Mouse (Mus musculus): Measurements from ENCODE around the gene Pced1a. TPM values are rescaled to one million over a fixed set of nuclear protein-coding genes. Genes with fewer than 3 reads are reported as not detected.

The Pced1a gene
- polyA plus RNA-seq, 1 experiment from 2014 or later, result 6.8 TPM

- H3K4me2 ChIP-seq (replicated peaks; ENCODE audit: low read depth, low read length), result no peak overlapping the region
- no peaks in the 10 kb centered on the region for H3K27me3 ChIP-seq (replicated peaks; ENCODE audit: insufficient read depth, low read length)
- no peak overlapping the region for H3K4me3 ChIP-seq (ENCODE audit: low read depth, low read length)
- no peaks in the 10 kb centered on the region for H3K4me1 ChIP-seq (ENCODE audit: insufficient read depth, low read depth, low read length)
- H3K36me3 ChIP-seq (ENCODE audit: insufficient read depth, low read length), result peaks cover 25% of the 10 kb centered on the region; the same call in 1 of the 2 replicates
- no peak overlapping the region for H3K27ac ChIP-seq (ENCODE audit: low read length)
- H3K9me3 ChIP-seq (ENCODE audit: low read length), result no peaks in the 10 kb centered on the region
- no peak for TF ChIP-seq CTCF (IDR thresholded peaks at IDR 0.05)
- TF ChIP-seq EP300 (IDR thresholded peaks at IDR 0.05), result no peak
- ATAC-seq (no peak), DNase-seq (ENCODE audit: low spot score) (no peak)
- 93% methylated on average over 4 of the region's 4 CpGs for WGBS
- no peak overlapping the region for H3K9ac ChIP-seq (replicated peaks; ENCODE audit: low read depth)
Observed at GRCm38 (mm10) chr2:130439840-130440480, 15.5 kb upstream of the Pced1a start.

- 87% methylated on average over 3 of the region's 3 CpGs for WGBS
- Histone ChIP-seq H3K27me3 (replicated peaks; ENCODE audit: insufficient read depth, low read length) (no peaks in the 10 kb centered on the region), H3K4me2 (replicated peaks; ENCODE audit: low read depth, low read length) (no peak overlapping the region), H3K9me3 (ENCODE audit: low read length) (no peaks in the 10 kb centered on the region), H3K4me3 (ENCODE audit: low read depth, low read length) (no peak overlapping the region), H3K27ac (ENCODE audit: low read length) (no peak overlapping the region), H3K36me3 (ENCODE audit: insufficient read depth, low read length) (peaks cover 25% of the 10 kb centered on the region; the same call in 1 of the 2 replicates), H3K4me1 (ENCODE audit: insufficient read depth, low read depth, low read length) (no peaks in the 10 kb centered on the region), H3K9ac (replicated peaks; ENCODE audit: low read depth) (no peak overlapping the region)
- ATAC-seq, result no peak
- TF ChIP-seq EP300 (IDR thresholded peaks at IDR 0.05) (no peak), CTCF (IDR thresholded peaks at IDR 0.05) (no peak)
- DNase-seq (ENCODE audit: low spot score), result no peak
Observed at GRCm38 (mm10) chr2:130438861-130439260, 14.4 kb upstream of the Pced1a start.

GRCm38 (mm10) chr2:130436769-130437168, 12.3 kb upstream of the Pced1a start:
- Histone ChIP-seq H3K27ac (ENCODE audit: low read length) (no peak overlapping the region), H3K36me3 (ENCODE audit: insufficient read depth, low read length) (peaks cover 13% of the 10 kb centered on the region; the same call in 1 of the 2 replicates), H3K4me3 (ENCODE audit: low read depth, low read length) (no peak overlapping the region), H3K4me2 (replicated peaks; ENCODE audit: low read depth, low read length) (no peak overlapping the region), H3K4me1 (ENCODE audit: insufficient read depth, low read depth, low read length) (no peaks in the 10 kb centered on the region), H3K9ac (replicated peaks; ENCODE audit: low read depth) (no peak overlapping the region), H3K9me3 (ENCODE audit: low read length) (no peaks in the 10 kb centered on the region), H3K27me3 (replicated peaks; ENCODE audit: insufficient read depth, low read length) (no peaks in the 10 kb centered on the region)
- ATAC-seq (no peak), DNase-seq (ENCODE audit: low spot score) (no peak)
- WGBS, result 97% methylated on average over 1 of the region's 1 CpGs
- TF ChIP-seq CTCF (IDR thresholded peaks at IDR 0.05) (no peak), EP300 (IDR thresholded peaks at IDR 0.05) (no peak)

- no peak overlapping the region for H3K4me3 ChIP-seq (ENCODE audit: low read depth, low read length)
- ATAC-seq (no peak), DNase-seq (ENCODE audit: low spot score) (peak; percentile 60)
- H3K4me2 ChIP-seq (replicated peaks; ENCODE audit: low read depth, low read length), result no peak overlapping the region
- H3K27me3 ChIP-seq (replicated peaks; ENCODE audit: insufficient read depth, low read length), result no peaks in the 10 kb centered on the region
- no peaks in the 10 kb centered on the region; the same call in 1 of the 2 replicates for H3K36me3 ChIP-seq (ENCODE audit: insufficient read depth, low read length)
- no peak overlapping the region for H3K9ac ChIP-seq (replicated peaks; ENCODE audit: low read depth)
- H3K9me3 ChIP-seq (ENCODE audit: low read length), result no peaks in the 10 kb centered on the region
- WGBS, result 19% methylated on average over 4 of the region's 4 CpGs
- H3K27ac ChIP-seq (ENCODE audit: low read length), result no peak overlapping the region
- no peaks in the 10 kb centered on the region for H3K4me1 ChIP-seq (ENCODE audit: insufficient read depth, low read depth, low read length)
- peak; percentile 82 for TF ChIP-seq CTCF (IDR thresholded peaks at IDR 0.05)
- TF ChIP-seq EP300 (IDR thresholded peaks at IDR 0.05), result no peak
Observed at GRCm38 (mm10) chr2:130433152-130433551, 8.7 kb upstream of the Pced1a start.

GRCm38 (mm10) chr2:130432157-130432556, 7.7 kb upstream of the Pced1a start:
- Histone ChIP-seq H3K4me1 (ENCODE audit: insufficient read depth, low read depth, low read length) (no peaks in the 10 kb centered on the region), H3K36me3 (ENCODE audit: insufficient read depth, low read length) (no peaks in the 10 kb centered on the region; the same call in 1 of the 2 replicates), H3K27me3 (replicated peaks; ENCODE audit: insufficient read depth, low read length) (no peaks in the 10 kb centered on the region), H3K9ac (replicated peaks; ENCODE audit: low read depth) (no peak overlapping the region), H3K27ac (ENCODE audit: low read length) (no peak overlapping the region), H3K4me2 (replicated peaks; ENCODE audit: low read depth, low read length) (no peak overlapping the region), H3K9me3 (ENCODE audit: low read length) (no peaks in the 10 kb centered on the region), H3K4me3 (ENCODE audit: low read depth, low read length) (no peak overlapping the region)
- 90% methylated on average over 3 of the region's 3 CpGs for WGBS
- ATAC-seq (no peak), DNase-seq (ENCODE audit: low spot score) (no peak)
- TF ChIP-seq EP300 (IDR thresholded peaks at IDR 0.05), result no peak
- TF ChIP-seq CTCF (IDR thresholded peaks at IDR 0.05), result no peak

GRCm38 (mm10) chr2:130430484-130430883, 6.0 kb upstream of the Pced1a start:
- 52% methylated on average over 3 of the region's 3 CpGs for WGBS
- TF ChIP-seq EP300 (IDR thresholded peaks at IDR 0.05) (0 out of 2 replicates have a peak, but pooled peaks have one; percentile 7), CTCF (IDR thresholded peaks at IDR 0.05) (no peak)

More at GRCm38 (mm10) chr2:130430484-130430883, 6.0 kb upstream of the Pced1a start:
- Histone ChIP-seq H3K4me3 (ENCODE audit: low read depth, low read length) (no peak overlapping the region), H3K27ac (ENCODE audit: low read length) (no peak overlapping the region), H3K27me3 (replicated peaks; ENCODE audit: insufficient read depth, low read length) (no peaks in the 10 kb centered on the region), H3K36me3 (ENCODE audit: insufficient read depth, low read length) (no peaks in the 10 kb centered on the region; the same call in 1 of the 2 replicates), H3K4me2 (replicated peaks; ENCODE audit: low read depth, low read length) (no peak overlapping the region), H3K9ac (replicated peaks; ENCODE audit: low read depth) (no peak overlapping the region), H3K9me3 (ENCODE audit: low read length) (no peaks in the 10 kb centered on the region), H3K4me1 (ENCODE audit: insufficient read depth, low read depth, low read length) (no peaks in the 10 kb centered on the region)
- peak; percentile 49 for DNase-seq (ENCODE audit: low spot score)
- ATAC-seq, result peak; percentile 65; the same call in 1 of the 2 replicates

All from lung, postnatal 0 days (tissue).